Mouse (Mus musculus) fibroblast of lung, adult 2 months (primary cell): ENCODE results near the gene Bsg.

ENCODE experiments used
- DNase-seq: peaks from one replicate; pipeline ENCODE4 v3.0.0-alpha.2; 2011; ENCODE audit warnings: low read depth

The Bsg gene

DNA sequence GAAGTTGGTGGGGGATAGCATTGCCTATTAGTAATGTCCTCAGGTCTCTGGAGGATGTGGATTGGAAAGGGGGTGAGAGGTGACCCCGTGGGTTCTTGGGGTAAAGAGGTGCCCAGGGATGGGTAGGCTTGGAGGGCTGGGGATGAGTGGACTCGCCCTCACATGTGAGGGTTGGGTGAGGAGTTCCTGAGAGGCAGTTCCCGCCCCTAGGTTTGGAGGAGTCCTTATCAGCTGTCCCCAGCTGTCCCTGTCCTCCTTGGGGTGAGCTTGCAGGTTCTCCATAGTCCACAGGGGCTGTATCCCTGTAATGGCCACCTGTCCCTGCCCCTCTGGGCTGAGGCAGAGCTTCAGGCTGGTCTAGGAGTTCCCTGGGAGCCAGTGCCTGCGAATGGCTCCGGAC, 1.7 kb downstream of the Bsg start:
- no peak for DNase-seq

DNA sequence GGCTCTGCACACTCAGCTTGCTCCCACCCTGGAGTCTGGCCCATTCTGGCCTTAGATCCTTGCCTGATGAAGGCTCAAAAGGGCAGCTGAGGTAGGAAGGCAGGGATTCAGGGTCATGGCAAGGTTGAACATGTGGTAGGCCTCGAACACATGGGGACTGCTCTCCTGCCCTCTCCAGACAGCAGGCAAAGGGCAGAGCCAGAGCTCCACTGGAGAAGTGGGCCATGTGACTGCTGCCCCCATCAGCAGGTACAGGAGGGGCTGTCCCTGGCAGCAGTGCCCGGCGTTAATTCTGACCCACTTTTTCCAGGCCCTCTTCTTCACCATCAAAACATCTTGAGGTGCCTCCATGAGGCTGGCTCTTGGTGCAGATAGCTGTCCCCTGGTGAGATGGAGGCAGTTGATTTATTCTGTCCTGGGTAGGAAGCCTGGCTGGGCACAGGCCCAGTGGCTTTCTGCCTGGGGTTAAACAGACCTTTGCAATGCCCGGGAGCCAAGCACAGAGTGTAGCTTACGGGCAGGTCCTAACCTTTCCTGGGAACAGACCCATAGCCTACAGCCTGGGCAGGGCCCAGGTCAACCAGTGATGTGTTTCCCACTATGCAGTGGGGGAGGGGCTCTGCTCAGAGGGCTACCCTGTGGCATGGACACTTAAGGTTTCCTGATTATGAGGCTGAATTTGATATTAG, 2.3 kb downstream of the Bsg start:
- no peak for DNase-seq

DNA sequence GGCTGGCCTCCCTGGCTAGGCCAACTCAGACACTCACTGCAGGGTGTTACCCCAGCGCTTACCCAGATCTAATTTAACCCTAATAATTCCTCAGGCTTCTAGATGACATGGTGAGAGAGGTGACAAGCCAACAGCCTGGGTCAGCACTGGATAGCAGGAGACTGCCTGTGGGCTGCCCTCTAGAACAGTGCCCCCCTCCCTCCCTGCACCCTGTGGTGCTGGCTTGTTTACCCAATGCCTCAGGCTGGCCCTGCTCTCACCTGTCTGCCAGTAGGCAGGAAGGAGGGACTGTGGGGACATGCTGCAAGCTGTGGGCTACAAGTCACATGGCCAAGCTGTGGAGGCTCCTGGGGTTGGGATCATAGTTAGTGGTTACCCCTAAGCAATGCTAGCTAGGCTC, 2.9 kb downstream of the Bsg start:
- DNase-seq = no peak

DNA sequence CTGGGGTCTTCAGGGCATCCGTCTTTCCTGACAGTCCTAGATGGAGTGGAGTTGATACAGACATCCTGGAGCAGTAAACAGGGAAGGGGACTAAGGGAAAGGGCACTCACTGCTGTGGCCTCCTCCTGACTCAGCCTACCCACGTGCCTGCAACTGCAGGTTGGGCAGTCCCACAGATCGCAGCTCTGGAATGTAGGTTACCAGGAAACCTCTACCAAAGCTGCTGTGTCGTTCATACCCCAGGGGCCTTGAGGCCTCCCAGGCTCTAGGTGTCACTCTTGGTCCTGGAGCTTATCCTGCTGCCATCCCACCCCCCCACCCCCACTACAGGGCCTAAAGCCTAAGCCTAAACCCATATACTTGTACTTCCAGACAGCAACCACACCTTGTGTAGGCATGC, 3.5 kb downstream of the Bsg start:
- DNase-seq = no peak

DNA sequence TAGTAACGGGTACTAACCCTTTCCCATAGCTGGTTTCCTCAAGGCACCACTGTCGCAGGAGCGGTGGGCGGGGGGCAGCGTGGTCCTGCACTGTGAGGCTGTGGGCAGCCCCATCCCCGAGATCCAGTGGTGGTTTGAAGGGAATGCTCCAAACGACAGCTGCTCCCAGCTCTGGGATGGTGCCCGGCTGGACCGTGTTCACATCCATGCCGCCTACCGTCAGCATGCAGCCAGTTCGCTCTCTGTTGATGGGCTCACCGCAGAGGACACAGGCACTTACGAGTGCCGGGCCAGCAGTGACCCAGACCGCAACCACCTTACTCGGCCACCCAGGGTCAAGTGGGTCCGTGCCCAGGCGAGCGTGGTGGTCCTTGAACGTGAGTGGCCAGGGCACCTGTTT, 4.4 kb downstream of the Bsg start:
- no peak for DNase-seq

DNA sequence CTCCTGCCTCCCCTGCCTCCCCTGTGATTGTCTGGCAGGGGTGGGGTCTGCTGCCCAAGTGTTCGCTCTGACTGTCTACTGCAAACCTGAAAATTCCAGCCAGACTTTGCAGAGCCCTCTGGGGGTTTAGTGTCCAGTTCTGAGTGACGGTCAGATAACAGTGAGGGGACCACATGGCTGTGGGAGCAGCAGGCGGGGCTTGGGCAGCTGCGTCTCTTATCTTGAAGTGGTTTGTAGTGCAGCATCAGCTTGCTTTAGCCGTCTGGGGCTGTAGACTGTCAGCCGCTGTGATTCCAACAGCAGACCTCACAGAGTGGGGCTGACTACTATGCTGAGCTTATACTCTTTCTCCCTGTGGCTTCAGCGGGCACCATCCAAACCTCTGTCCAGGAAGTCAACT, 5.0 kb downstream of the Bsg start:
- no peak for DNase-seq

DNA sequence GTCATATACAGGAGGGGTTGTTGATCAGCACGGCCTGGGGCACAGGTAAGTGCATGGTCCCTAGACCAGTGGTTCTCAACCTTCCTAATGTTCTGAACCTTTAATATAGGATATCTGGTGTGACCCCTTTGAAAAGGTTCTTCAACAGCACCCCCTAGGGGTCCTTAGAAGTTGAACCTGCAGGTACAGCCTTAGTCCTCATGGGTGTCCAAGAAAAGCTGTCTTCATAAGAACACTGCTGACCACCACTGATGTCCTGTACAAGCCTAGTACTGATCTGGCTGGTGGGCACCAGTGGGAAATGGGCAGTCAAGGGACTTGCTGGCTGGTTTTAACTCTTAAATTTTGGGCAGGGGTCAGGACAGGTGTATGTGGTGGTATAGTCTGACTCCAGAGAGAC, 7.7 kb downstream of the Bsg start:
- no peak for DNase-seq

DNA sequence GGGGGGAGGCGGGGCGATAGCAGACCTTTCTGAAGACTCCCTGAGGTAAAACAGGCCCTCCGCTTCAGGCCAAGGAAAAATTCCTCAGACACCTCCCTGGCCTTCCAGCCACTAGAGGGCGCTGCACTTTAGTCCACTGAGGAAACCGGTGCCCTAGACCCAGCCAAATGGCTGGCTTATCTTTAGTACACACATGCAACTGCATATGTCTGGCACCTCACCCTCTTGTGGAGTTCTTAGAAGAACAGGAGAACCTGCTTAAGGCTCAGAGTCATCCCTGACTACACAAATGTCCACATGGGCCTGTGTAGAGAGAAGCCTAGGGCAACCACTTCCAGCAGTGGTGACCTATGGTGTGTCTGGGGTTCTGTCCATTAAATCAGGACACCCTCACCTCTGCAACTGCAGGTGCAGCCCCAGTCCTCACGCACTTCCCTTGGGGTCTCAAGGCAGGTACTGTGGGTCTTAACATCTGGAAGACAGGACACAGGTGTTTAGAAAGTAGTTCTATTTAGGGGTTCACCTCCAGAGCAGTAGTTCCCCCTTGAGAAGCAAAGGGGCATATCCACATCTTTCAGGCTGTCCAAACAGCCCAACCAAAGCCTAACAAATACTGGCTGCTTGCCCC, 8.3 kb downstream of the Bsg start:
- no peak for DNase-seq

DNA sequence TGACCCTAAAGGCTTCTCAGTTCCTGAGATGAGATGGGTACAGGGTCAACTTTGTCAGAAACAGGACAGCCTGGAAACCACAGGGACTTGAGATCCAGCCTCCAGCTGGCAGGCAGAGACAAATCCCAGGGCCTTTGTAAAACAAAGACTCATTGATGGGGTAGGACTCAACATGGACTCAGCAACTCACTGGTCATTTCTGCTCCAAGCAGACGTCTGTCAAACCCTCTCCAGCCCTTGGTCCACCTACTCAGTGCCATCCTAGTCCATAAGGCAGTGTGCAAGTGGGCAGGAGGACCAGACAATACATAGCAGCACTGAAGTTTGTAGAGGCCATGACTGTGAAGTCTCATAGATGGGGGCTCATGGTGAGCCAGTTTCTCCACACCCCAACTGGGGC, 8.9 kb downstream of the Bsg start:
- DNase-seq = no peak

DNA sequence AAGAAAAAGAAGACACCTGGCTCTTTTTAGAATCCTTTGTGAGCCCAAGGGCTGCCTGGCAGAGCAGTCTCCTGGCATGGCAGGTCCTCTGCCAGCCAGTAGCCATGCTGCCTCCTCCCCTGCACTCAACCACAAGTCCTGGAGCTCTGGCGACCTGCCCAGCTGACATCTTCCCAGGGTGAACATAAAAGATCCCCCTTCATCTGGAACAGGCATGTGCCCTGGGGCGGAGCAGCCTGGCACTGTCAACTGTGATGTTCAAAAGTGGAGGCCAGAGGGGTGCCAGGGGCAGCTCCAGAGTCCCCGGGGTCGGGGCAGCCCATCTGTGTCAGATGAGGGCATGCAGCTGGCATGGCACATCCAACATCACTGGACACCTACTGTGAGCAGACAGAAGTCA, 10.7 kb downstream of the Bsg start:
- DNase-seq = no peak

DNA sequence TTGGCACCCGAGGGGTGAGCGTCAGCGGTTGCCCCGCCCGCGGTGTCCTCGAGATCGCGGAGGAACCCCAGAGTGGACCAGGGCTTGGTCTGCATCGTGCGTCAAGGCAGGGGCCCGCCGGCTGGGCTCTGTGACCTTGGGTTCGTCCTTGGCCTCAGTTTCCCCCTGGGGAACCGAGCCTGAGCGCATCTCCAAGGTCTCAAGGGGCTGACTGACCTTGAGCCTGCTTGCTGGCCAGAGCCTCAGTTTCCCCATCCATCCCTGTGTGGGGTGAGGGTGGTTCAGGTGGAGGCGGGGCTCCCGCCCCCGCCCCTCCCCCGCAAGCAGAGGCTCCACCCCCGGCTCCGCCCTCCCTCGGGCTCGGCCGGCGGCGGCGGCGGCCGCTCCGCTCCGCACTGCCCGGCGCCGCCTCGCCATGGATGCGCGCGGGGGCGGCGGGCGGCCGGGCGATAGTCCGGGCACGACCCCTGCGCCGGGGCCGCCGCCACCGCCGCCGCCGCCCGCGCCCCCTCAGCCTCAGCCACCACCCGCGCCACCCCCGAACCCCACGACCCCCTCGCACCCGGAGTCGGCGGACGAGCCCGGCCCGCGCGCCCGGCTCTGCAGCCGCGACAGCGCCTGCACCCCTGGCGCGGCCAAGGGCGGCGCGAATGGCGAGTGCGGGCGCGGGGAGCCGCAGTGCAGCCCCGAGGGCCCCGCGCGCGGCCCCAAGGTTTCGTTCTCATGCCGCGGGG, 12.1 kb downstream of the Bsg start, which contains the start of gene Hcn2:
TSS of gene Hcn2 (plus strand) at position 381 of the 734 bp plus-strand sequence.
- DNase-seq = no peak

DNA sequence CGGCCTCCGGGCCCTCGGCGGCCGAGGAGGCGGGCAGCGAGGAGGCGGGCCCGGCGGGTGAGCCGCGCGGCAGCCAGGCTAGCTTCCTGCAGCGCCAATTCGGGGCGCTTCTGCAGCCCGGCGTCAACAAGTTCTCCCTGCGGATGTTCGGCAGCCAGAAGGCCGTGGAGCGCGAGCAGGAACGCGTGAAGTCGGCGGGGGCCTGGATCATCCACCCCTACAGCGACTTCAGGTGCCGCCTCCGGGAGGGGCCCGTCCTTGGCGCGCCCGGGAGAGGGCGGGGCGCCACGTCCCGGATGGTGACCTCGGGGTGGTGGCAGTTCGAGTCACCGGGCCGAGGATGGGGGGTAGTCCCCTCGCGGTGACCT, 12.7 kb downstream of the Bsg start:
- DNase-seq = no peak

DNA sequence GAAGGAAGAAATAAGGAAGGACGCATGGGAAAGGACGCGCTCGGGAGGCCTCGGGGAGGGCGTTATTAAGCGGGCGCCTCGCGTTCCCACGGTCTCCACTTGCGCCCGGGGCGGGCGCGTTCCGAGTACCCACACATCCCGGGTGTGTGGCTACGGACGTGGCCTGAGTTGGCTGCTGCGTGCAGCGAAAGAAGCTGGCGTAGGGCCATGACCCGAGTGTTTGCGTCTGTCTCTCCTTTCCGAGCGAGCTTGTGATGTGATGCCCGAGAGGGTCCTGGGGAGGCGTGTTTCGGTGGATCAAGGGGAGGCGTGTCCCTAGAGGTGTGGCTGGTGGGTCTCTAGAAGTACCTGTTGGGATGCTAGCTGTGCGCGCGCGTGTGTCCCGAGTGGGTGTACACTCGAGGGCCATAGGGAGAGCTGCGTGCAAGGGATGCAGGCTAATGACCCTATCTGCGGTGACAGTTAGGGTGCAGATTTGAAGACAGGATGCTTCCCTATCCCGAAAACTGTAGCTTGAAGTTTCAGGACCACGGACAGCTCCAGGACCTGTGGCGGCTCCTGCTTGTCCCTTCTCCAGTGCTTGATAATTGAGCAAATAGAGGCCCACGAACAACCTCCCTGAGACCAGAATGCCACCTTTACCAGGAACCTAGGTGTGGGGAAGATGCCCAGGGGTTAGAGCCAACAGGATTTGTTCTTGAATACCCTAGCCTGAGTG, 13.5 kb downstream of the Bsg start:
- no peak for DNase-seq

DNA sequence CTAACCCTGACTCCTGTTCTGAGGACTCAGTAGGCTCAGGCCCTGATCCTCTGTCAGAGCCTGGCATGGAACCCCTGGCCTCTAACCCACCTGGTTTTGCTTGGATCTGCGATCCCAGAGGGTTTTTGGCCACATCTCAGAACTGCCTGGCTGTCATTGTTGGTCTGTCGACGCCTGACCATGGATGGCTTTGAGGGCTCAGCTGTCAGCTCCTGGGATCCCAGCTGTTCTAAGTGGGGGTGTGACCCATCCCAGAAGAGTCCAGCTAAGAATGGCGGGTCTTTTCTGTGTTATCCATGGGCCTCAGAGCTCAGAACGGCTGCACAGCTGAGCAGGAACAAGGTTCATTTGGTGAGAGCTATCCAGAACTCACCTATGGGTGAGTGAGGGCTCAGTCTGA, 16.8 kb downstream of the Bsg start:
- DNase-seq = no peak

DNA sequence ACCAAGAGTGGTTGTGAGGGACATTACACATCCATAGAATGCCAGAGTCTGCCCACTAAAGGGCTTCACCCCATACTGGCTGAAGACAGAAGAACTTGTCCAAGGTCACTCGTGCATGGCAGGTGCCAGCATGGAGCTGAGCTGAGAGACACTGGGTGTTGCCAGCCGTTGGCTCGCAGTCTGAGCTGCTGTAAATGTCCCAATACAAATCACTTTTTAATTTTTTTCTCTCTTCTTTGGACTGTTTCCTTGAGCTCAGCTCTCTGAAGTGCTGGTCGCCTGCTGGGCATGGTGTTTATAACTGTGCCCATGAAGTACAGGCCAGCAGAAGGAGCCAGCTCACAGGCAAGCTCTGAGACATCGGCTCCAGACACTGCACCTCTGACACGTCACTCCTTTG, 18.8 kb downstream of the Bsg start:
- no peak for DNase-seq

DNA sequence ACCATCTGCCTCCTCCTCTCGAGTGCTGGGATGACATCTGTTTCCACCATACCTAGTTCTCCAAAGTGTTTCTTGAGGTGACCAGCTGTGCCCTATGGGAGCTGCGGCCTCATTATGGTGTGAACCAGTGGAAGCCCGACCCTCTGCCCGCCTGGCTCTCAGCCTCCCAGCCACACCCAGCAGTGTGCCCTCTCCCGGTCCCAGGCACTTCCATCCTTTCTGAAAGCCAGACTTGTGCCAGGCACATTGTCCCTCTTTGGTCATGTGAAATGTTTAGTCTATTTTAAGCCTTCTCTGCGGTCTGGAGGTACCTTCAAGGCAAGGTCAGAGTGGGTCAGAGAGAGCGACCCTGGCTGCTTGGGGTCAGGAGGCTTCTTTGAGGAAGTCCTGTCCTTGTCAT, 19.4 kb downstream of the Bsg start:
- no peak for DNase-seq

DNA sequence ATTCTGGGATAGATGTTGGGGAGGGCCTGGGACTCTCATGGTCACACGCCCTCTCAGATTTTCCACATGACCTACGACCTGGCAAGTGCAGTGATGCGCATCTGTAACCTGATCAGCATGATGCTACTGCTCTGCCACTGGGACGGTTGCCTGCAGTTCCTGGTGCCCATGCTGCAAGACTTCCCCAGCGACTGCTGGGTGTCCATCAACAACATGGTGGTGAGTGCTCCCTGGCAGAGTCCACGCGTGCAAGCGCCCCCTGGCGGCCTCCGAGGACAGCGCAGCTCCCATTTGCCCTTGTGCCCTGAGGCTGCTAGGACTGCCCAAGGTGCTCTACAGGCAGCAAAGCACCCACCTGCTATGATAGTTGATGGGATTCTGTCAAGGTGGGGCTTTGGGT, 21.8 kb downstream of the Bsg start:
- no peak for DNase-seq

DNA sequence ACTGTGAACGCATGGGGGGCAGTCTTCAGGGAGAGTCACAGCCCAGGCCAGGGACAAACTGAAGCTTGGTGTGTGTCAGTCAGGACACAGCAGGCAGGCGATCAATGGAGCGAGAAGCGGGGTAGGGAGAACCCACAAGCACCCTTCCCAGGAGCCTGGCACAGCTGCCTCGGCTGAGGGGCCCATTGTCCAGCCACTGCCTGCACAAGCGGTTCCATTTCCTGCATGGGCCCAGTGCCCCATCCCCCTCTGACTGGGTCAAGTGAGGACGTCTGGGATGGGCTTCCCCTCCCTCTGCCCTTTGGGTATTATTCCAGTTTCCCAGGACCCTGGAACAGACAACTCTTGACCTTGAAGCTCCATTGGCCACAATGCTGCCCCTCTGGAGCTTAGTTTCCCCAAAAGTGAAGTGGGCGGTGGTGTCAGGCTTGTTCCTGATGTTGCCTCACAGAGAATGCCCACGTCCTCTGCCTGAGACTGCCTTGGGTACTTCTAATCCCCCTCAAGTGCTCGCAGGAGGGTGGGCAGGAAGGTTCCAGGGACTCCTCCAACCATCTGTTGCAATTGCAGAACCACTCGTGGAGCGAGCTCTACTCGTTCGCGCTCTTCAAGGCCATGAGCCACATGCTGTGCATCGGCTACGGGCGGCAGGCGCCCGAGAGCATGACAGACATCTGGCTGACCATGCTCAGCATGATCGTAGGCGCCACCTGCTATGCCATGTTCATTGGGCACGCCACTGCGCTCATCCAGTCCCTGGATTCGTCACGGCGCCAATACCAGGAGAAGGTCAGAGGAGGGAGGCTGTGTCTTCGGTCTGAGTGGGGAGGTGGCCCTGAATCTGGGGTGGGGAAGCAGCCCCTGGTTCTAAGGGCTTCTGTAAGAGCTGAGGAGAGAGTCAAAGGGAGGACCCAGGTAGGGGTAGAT, 24.3 kb downstream of the Bsg start:
- no peak for DNase-seq

DNA sequence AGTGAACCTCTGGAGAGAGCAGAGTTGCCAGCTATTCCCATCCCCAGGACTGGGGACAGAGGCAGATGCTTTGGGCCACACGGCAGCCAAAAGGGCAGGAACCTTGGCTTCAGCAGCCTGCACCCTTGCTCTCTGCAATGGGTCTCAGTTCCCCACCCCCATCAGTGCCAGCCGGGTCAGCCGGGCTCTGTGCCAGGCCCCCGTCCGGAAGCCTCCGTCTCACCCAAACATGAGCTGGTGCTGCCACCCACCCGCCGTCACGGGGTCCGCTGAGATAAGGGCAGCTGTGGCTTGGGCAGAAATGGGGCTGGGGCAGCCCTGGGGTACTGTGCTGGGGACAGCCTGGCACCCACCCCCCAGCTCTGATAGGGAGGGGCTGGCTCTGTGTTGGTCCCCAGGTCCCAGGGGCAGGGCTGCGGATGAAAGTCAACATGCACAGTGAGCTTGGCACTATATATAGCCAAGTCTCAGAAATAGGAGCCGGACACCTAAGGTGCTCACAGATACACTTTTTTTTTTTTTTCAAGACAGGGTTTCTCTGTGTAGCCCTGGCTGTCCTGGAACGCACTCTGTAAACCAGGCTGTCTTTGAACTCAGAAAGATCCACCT, 25.2 kb downstream of the Bsg start:
- no peak for DNase-seq

DNA sequence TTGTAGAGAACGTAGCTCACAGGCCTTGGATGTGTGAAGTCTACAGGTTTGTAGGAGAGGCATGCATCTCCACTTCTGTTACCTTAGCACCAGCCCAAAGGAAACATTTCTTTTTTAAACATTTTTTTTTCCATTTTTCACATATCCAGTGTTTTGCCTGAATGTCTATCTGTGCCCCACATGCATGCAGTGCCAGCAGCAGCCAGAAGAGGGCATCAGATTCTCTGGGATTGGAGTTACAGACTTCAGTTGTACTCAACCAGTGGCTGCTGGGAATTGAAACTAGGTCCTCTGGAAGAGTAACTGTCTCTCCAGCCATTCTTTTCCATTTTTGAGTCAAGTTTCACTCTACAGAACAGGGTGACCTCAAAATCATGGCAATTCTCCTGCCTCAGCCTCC, 28.2 kb downstream of the Bsg start:
- DNase-seq = no peak

DNA sequence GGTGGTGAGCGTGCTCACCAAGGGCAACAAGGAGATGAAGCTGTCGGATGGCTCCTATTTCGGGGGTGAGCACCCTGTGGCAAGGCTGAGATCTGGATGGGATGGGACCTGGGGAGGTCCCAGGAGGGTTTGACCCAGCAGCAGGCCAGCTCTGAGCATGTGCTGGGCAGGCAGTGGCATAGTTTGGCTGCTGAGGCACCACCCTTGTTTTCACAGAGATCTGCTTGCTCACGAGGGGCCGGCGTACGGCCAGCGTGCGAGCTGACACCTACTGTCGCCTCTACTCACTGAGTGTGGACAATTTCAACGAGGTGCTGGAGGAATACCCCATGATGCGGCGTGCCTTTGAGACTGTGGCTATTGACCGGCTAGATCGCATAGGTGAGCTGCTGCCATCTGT, 29.6 kb downstream of the Bsg start:
- DNase-seq = no peak
